In genomic region chr16:4683193-4683580, GRCm38 (mm10) we compare ENCODE assay signal across 8 mouse cellular contexts. TPM values are rescaled to one million over a fixed set of nuclear protein-coding genes. Genes with fewer than 3 reads are reported as not detected.
DNase-seq lines count a peak whose midpoint lies in the region; ATAC-seq and TF ChIP-seq lines count a peak whose summit lies in the region.

No protein-coding gene starts in this region.

- no peak for DNase-seq in heart, adult 2 months
- no peak for DNase-seq in heart, adult 11 months
- DNase-seq in forebrain, embryonic 14.5 days (ENCODE audit: low spot score) = no peak
- DNase-seq in right cerebral cortex, postnatal 36 days (ENCODE audit: low spot score in 2 of 2) = no peak
- DNase-seq in retina, embryonic 14.5 days (ENCODE audit: low spot score) = no peak
- DNase-seq in gastrocnemius, postnatal 4 days (ENCODE audit: low spot score in 2 of 2) = no peak

- H3K27ac ChIP-seq in heart, adult 2 months = peak overlapping the region; percentile 92
- H3K27ac ChIP-seq in forebrain, embryonic 14.5 days (ENCODE audit: low read depth, low read length) = peak overlapping the region; percentile 59; the same call in 1 of the 2 replicates
- peak overlapping the region; percentile 73 for H3K27ac ChIP-seq in liver, embryonic 15.5 days (replicated peaks)

- ATAC-seq in forebrain, embryonic 14.5 days = 0 out of 2 replicates have a peak, but pooled peaks have one; percentile 0
- peak; percentile 27 for ATAC-seq in liver, embryonic 15.5 days (ENCODE audit: insufficient read depth)

- TF ChIP-seq POLR2A in heart, adult 2 months (IDR thresholded peaks at IDR 0.05; ENCODE audit: insufficient read depth, low read depth, low read length) = no peak

- H3K79me2 ChIP-seq in heart, adult 2 months (replicated peaks; ENCODE audit: control insufficient read depth, insufficient read depth, low read length) = peaks cover 3% of the 10 kb centered on the region; the same call in 1 of the 2 replicates

- WGBS in heart, adult 2 months = 21% methylated on average over 9 of the region's 9 CpGs
- 31% methylated on average over 9 of the region's 9 CpGs for WGBS in forebrain, embryonic 14.5 days
- 12% methylated on average over 9 of the region's 9 CpGs for WGBS in liver, embryonic 15.5 days (ENCODE audit: insufficient replicate concordance)

- peaks cover 7% of the 10 kb centered on the region for H3K36me3 ChIP-seq in heart, adult 2 months (ENCODE audit: control insufficient read depth, insufficient read depth, low read length)
- H3K36me3 ChIP-seq in E14TG2a.4 (ENCODE audit: insufficient read depth, low read length) = peaks cover 26% of the 10 kb centered on the region
- H3K36me3 ChIP-seq in forebrain, embryonic 14.5 days (ENCODE audit: control insufficient read depth, insufficient read depth, low read length) = peaks cover 15% of the 10 kb centered on the region; the same call in 1 of the 2 replicates
- peaks cover 16% of the 10 kb centered on the region for H3K36me3 ChIP-seq in liver, embryonic 15.5 days (replicated peaks)

- peak overlapping the region; percentile 85 for H3K4me3 ChIP-seq in heart, adult 2 months
- peak overlapping the region; percentile 100 for H3K4me3 ChIP-seq in E14TG2a.4 (replicated peaks; ENCODE audit: low read length)
- H3K4me3 ChIP-seq in forebrain, embryonic 14.5 days (ENCODE audit: low read depth, low read length) = peak overlapping the region; percentile 93
- peak overlapping the region; percentile 80 for H3K4me3 ChIP-seq in liver, embryonic 15.5 days (replicated peaks)

- TF ChIP-seq EP300 in heart, adult 2 months (IDR thresholded peaks at IDR 0.05; ENCODE audit: insufficient read depth, low read depth, low read length) = no peak

- H3K4me2 ChIP-seq in forebrain, embryonic 14.5 days (ENCODE audit: low read length) = peak overlapping the region; percentile 95
- peak overlapping the region; percentile 87 for H3K4me2 ChIP-seq in liver, embryonic 15.5 days

- peaks cover 6% of the 10 kb centered on the region for H3K4me1 ChIP-seq in heart, adult 2 months (ENCODE audit: control insufficient read depth, insufficient read depth, low read length)
- H3K4me1 ChIP-seq in E14TG2a.4 (replicated peaks; ENCODE audit: low read depth, low read length) = peaks cover 42% of the 10 kb centered on the region
- H3K4me1 ChIP-seq in forebrain, embryonic 14.5 days (ENCODE audit: control insufficient read depth, insufficient read depth, low read length) = peaks cover 9% of the 10 kb centered on the region; the same call in 1 of the 2 replicates
- H3K4me1 ChIP-seq in liver, embryonic 15.5 days (replicated peaks) = peaks cover 61% of the 10 kb centered on the region

- H3K9ac ChIP-seq in heart, adult 2 months (ENCODE audit: low read depth, low read length) = peak overlapping the region; percentile 54
- H3K9ac ChIP-seq in forebrain, embryonic 14.5 days (ENCODE audit: low read length) = peak overlapping the region; percentile 90
- peak overlapping the region; percentile 85 for H3K9ac ChIP-seq in liver, embryonic 15.5 days

- TF ChIP-seq CTCF in heart, adult 2 months (IDR thresholded peaks at IDR 0.05) = no peak
- TF ChIP-seq CTCF in E14TG2a.4 (conservative IDR thresholded peaks at IDR 0.05; ENCODE audit: low read length) = no peak

- intact Hi-C loops in heart, adult 2 months (cut with DNase I) = loop anchor here (10.0 kb wide), 1 partner anchor 182 kb away; no protein-coding TSS in a partner anchor

- no peaks in the 10 kb centered on the region for H3K27me3 ChIP-seq in heart, adult 2 months (ENCODE audit: control insufficient read depth, insufficient read depth, low read length)
- no peaks in the 10 kb centered on the region for H3K27me3 ChIP-seq in E14TG2a.4 (ENCODE audit: insufficient read depth, low read length)
- H3K27me3 ChIP-seq in forebrain, embryonic 14.5 days (replicated peaks; ENCODE audit: control insufficient read depth, insufficient read depth, low read length) = no peaks in the 10 kb centered on the region
- no peaks in the 10 kb centered on the region for H3K27me3 ChIP-seq in liver, embryonic 15.5 days

- no peaks in the 10 kb centered on the region for H3K9me3 ChIP-seq in E14TG2a.4 (ENCODE audit: low read length)
- H3K9me3 ChIP-seq in forebrain, embryonic 14.5 days (replicated peaks; ENCODE audit: control insufficient read depth, low read length) = no peaks in the 10 kb centered on the region
- no peaks in the 10 kb centered on the region for H3K9me3 ChIP-seq in liver, embryonic 15.5 days (replicated peaks)

RNA-seq across cellular contexts. Expression of gene Coro7, which starts 3.6 kb away (rescaled TPM):
- total RNA-seq in heart, adult 2 months (2021) = 10 to 100 TPM; 14.6 to 15.9 TPM
- polyA plus RNA-seq in heart, adult 2 months (2012; rRNA removed) = 20.8 and 22.8 TPM in 2 replicates
- 9.2 and 18.3 TPM in 2 replicates for polyA plus RNA-seq in forebrain, embryonic 14.5 days (2014; fragmentation: Nextera tagmentation; extraction: Ambion mirVana)
- polyA plus RNA-seq in liver, embryonic 15.5 days (2015; fragmentation: Nextera tagmentation; extraction: Ambion mirVana) = 10.5 and 13.1 TPM in 2 replicates
- total RNA-seq in gastrocnemius, postnatal 4 days (2021) = 10 to 100 TPM; 27.3 to 28.5 TPM

RNA-seq across cellular contexts. Expression of gene Nmral1, which starts 36.0 kb away (rescaled TPM):
- 1 to 10 TPM; 2.2 to 2.7 TPM for total RNA-seq in heart, adult 2 months (2021)
- polyA plus RNA-seq in heart, adult 2 months (2012; rRNA removed) = 3.9 and 4.0 TPM in 2 replicates
- polyA plus RNA-seq in forebrain, embryonic 14.5 days (2014; fragmentation: Nextera tagmentation; extraction: Ambion mirVana) = 127 and 143 TPM in 2 replicates
- 37.2 and 39.6 TPM in 2 replicates for polyA plus RNA-seq in liver, embryonic 15.5 days (2015; fragmentation: Nextera tagmentation; extraction: Ambion mirVana)
- 10 to 100 TPM; 14.0 to 15.1 TPM for total RNA-seq in gastrocnemius, postnatal 4 days (2021)

RNA-seq across cellular contexts. Expression of gene Hmox2, which starts 43.0 kb away (rescaled TPM):
- total RNA-seq in heart, adult 2 months (2021) = 10 to 100 TPM; 72.4 to 84.9 TPM
- polyA plus RNA-seq in heart, adult 2 months (2012; rRNA removed) = 38.3 and 51.6 TPM in 2 replicates
- polyA plus RNA-seq in forebrain, embryonic 14.5 days (2014; fragmentation: Nextera tagmentation; extraction: Ambion mirVana) = 106 and 111 TPM in 2 replicates
- 36.6 and 37.9 TPM in 2 replicates for polyA plus RNA-seq in liver, embryonic 15.5 days (2015; fragmentation: Nextera tagmentation; extraction: Ambion mirVana)
- 10 to 100 TPM; 54.3 to 56.2 TPM for total RNA-seq in gastrocnemius, postnatal 4 days (2021)

RNA-seq across cellular contexts. Expression of gene Dnaja3, which starts 43.4 kb away (rescaled TPM):
- 100 to 1,000 TPM; 138 to 150 TPM for total RNA-seq in heart, adult 2 months (2021)
- polyA plus RNA-seq in heart, adult 2 months (2012; rRNA removed) = 80.8 and 104 TPM in 2 replicates
- polyA plus RNA-seq in forebrain, embryonic 14.5 days (2014; fragmentation: Nextera tagmentation; extraction: Ambion mirVana) = 39.7 and 47.4 TPM in 2 replicates
- polyA plus RNA-seq in liver, embryonic 15.5 days (2015; fragmentation: Nextera tagmentation; extraction: Ambion mirVana) = 45.7 and 50.1 TPM in 2 replicates
- 10 to 100 TPM; 61.8 to 62.1 TPM for total RNA-seq in gastrocnemius, postnatal 4 days (2021)

RNA-seq across cellular contexts. Expression of gene Vasn, which starts 43.4 kb away (rescaled TPM):
- 10 to 100 TPM in 1 of 2 experiments, 1 to 10 TPM in 1; 9.2 to 10.5 TPM for total RNA-seq in heart, adult 2 months (2021)
- polyA plus RNA-seq in heart, adult 2 months (2012; rRNA removed) = 23.9 and 24.2 TPM in 2 replicates
- polyA plus RNA-seq in forebrain, embryonic 14.5 days (2014; fragmentation: Nextera tagmentation; extraction: Ambion mirVana) = 2.1 and 2.8 TPM in 2 replicates
- polyA plus RNA-seq in liver, embryonic 15.5 days (2015; fragmentation: Nextera tagmentation; extraction: Ambion mirVana) = 2.4 and 2.8 TPM in 2 replicates
- 10 to 100 TPM; 11.7 to 15.1 TPM for total RNA-seq in gastrocnemius, postnatal 4 days (2021)
